Mouse (Mus musculus): ENCODE measurements around the gene Chrng. TPM values are rescaled to one million over a fixed set of nuclear protein-coding genes. Genes with fewer than 3 reads are reported as not detected.

The Chrng gene
- polyA plus RNA-seq (2015; fragmentation: Nextera tagmentation; extraction: Ambion mirVana) = 0.68 and 0.85 TPM in 2 replicates

GRCm38 (mm10) chr1:87204465-87204864 lies at the start of gene Chrng:
TSS of gene Chrng (plus strand) at chr1:87204657.
- ATAC-seq (ENCODE audit: low FRiP score, low TSS enrichment) = no peak
- Histone ChIP-seq H3K27me3 (ENCODE audit: insufficient read depth, low read length) (peaks cover 15% of the 10 kb centered on the region; the same call in 1 of the 2 replicates), H3K4me1 (ENCODE audit: insufficient read depth, low read length) (peaks cover 9% of the 10 kb centered on the region; the same call in 1 of the 2 replicates), H3K9ac (replicated peaks; ENCODE audit: low read length) (no peak within 1 kb of the TSS), H3K36me3 (ENCODE audit: insufficient read depth, low read length) (no peaks in the 10 kb centered on the region), H3K27ac (ENCODE audit: low read length) (no peak within 1 kb of the TSS), H3K4me3 (ENCODE audit: low read length) (no peak within 1 kb of the TSS), H3K9me3 (ENCODE audit: low read length) (peaks cover 2% of the 10 kb centered on the region; the same call in 1 of the 2 replicates), H3K4me2 (replicated peaks; ENCODE audit: low read depth, low read length) (no peak within 1 kb of the TSS)
- WGBS = 92% methylated on average over 7 of the region's 7 CpGs

GRCm38 (mm10) chr1:87155531-87156198 lies 48.8 kb upstream of the Chrng start:
- under 1% methylated on average over 36 of the region's 56 CpGs for WGBS
- Histone ChIP-seq H3K4me2 (replicated peaks; ENCODE audit: low read depth, low read length) (peak overlapping the region; percentile 62), H3K9me3 (ENCODE audit: low read length) (no peaks in the 10 kb centered on the region), H3K36me3 (ENCODE audit: insufficient read depth, low read length) (no peaks in the 10 kb centered on the region), H3K9ac (replicated peaks; ENCODE audit: low read length) (no peak overlapping the region; the same call in 1 of the 2 replicates), H3K4me3 (ENCODE audit: low read length) (peak overlapping the region; percentile 45), H3K27me3 (ENCODE audit: insufficient read depth, low read length) (peaks cover 91% of the 10 kb centered on the region), H3K27ac (ENCODE audit: low read length) (no peak overlapping the region), H3K4me1 (ENCODE audit: insufficient read depth, low read length) (peaks cover 21% of the 10 kb centered on the region)
- no peak; the same call in 1 of the 2 replicates for ATAC-seq (ENCODE audit: low FRiP score, low TSS enrichment)

- Histone ChIP-seq H3K9me3 (ENCODE audit: low read length) (no peaks in the 10 kb centered on the region), H3K27me3 (ENCODE audit: insufficient read depth, low read length) (peaks cover 87% of the 10 kb centered on the region), H3K4me3 (ENCODE audit: low read length) (peak within 1 kb of the TSS; percentile 45), H3K36me3 (ENCODE audit: insufficient read depth, low read length) (no peaks in the 10 kb centered on the region), H3K4me1 (ENCODE audit: insufficient read depth, low read length) (peaks cover 21% of the 10 kb centered on the region), H3K27ac (ENCODE audit: low read length) (no peak within 1 kb of the TSS), H3K9ac (replicated peaks; ENCODE audit: low read length) (no peak within 1 kb of the TSS; the same call in 1 of the 2 replicates), H3K4me2 (replicated peaks; ENCODE audit: low read depth, low read length) (peak within 1 kb of the TSS; percentile 62)
- 1% methylated on average over 11 of the region's 12 CpGs for WGBS
- ATAC-seq (ENCODE audit: low FRiP score, low TSS enrichment) = no peak
Observed at GRCm38 (mm10) chr1:87156199-87156587, 48.3 kb upstream of the Chrng start, which contains the start of gene Ecel1. TSS of gene Ecel1 (minus strand) at chr1:87156521.

- no peak overlapping the region for H3K4me3 ChIP-seq (ENCODE audit: low read length)
- WGBS = 87% methylated on average over 3 of the region's 3 CpGs
- no peaks in the 10 kb centered on the region for H3K9me3 ChIP-seq (ENCODE audit: low read length)
- H3K36me3 ChIP-seq (ENCODE audit: insufficient read depth, low read length) = no peaks in the 10 kb centered on the region
- peaks cover 14% of the 10 kb centered on the region for H3K4me1 ChIP-seq (ENCODE audit: insufficient read depth, low read length)
- H3K9ac ChIP-seq (replicated peaks; ENCODE audit: low read length) = no peak overlapping the region
- no peak overlapping the region for H3K27ac ChIP-seq (ENCODE audit: low read length)
- no peak overlapping the region for H3K4me2 ChIP-seq (replicated peaks; ENCODE audit: low read depth, low read length)
- H3K27me3 ChIP-seq (ENCODE audit: insufficient read depth, low read length) = peaks cover 57% of the 10 kb centered on the region
- ATAC-seq (ENCODE audit: low FRiP score, low TSS enrichment) = no peak
Observed at GRCm38 (mm10) chr1:87159396-87159795, 45.1 kb upstream of the Chrng start.

- H3K4me3 ChIP-seq (ENCODE audit: low read length) = no peak overlapping the region
- H3K36me3 ChIP-seq (ENCODE audit: insufficient read depth, low read length) = no peaks in the 10 kb centered on the region
- no peaks in the 10 kb centered on the region for H3K9me3 ChIP-seq (ENCODE audit: low read length)
- no peak overlapping the region for H3K4me2 ChIP-seq (replicated peaks; ENCODE audit: low read depth, low read length)
- 25% methylated on average over 11 of the region's 11 CpGs for WGBS
- peaks cover 44% of the 10 kb centered on the region for H3K27me3 ChIP-seq (ENCODE audit: insufficient read depth, low read length)
- H3K4me1 ChIP-seq (ENCODE audit: insufficient read depth, low read length) = no peaks in the 10 kb centered on the region
- ATAC-seq (ENCODE audit: low FRiP score, low TSS enrichment) = no peak
- no peak overlapping the region for H3K27ac ChIP-seq (ENCODE audit: low read length)
- no peak overlapping the region for H3K9ac ChIP-seq (replicated peaks; ENCODE audit: low read length)
Observed at GRCm38 (mm10) chr1:87164164-87164795, 40.2 kb upstream of the Chrng start.

- H3K36me3 ChIP-seq (ENCODE audit: insufficient read depth, low read length) = no peaks in the 10 kb centered on the region
- ATAC-seq (ENCODE audit: low FRiP score, low TSS enrichment) = no peak
- 38% methylated on average over 9 of the region's 9 CpGs for WGBS
- no peaks in the 10 kb centered on the region for H3K4me1 ChIP-seq (ENCODE audit: insufficient read depth, low read length)
- H3K27me3 ChIP-seq (ENCODE audit: insufficient read depth, low read length) = peaks cover 48% of the 10 kb centered on the region
- no peak overlapping the region for H3K9ac ChIP-seq (replicated peaks; ENCODE audit: low read length)
- H3K4me3 ChIP-seq (ENCODE audit: low read length) = no peak overlapping the region
- no peaks in the 10 kb centered on the region for H3K9me3 ChIP-seq (ENCODE audit: low read length)
- no peak overlapping the region for H3K4me2 ChIP-seq (replicated peaks; ENCODE audit: low read depth, low read length)
- no peak overlapping the region for H3K27ac ChIP-seq (ENCODE audit: low read length)
Observed at GRCm38 (mm10) chr1:87164796-87165184, 39.7 kb upstream of the Chrng start.

GRCm38 (mm10) chr1:87170458-87170857 lies 34.0 kb upstream of the Chrng start:
- Histone ChIP-seq H3K4me2 (replicated peaks; ENCODE audit: low read depth, low read length) (0 out of 2 replicates have a peak overlapping the region, but pooled peaks have one; percentile 6), H3K9me3 (ENCODE audit: low read length) (no peaks in the 10 kb centered on the region), H3K27ac (ENCODE audit: low read length) (no peak overlapping the region), H3K4me3 (ENCODE audit: low read length) (no peak overlapping the region), H3K27me3 (ENCODE audit: insufficient read depth, low read length) (peaks cover 71% of the 10 kb centered on the region), H3K36me3 (ENCODE audit: insufficient read depth, low read length) (no peaks in the 10 kb centered on the region), H3K9ac (replicated peaks; ENCODE audit: low read length) (no peak overlapping the region), H3K4me1 (ENCODE audit: insufficient read depth, low read length) (peaks cover 18% of the 10 kb centered on the region)
- ATAC-seq (ENCODE audit: low FRiP score, low TSS enrichment) = no peak
- 6% methylated on average over 18 of the region's 19 CpGs for WGBS

GRCm38 (mm10) chr1:87171312-87171711 lies 33.1 kb upstream of the Chrng start:
- no peak for ATAC-seq (ENCODE audit: low FRiP score, low TSS enrichment)
- no peak overlapping the region for H3K4me3 ChIP-seq (ENCODE audit: low read length)
- no peak overlapping the region for H3K9ac ChIP-seq (replicated peaks; ENCODE audit: low read length)
- peaks cover 26% of the 10 kb centered on the region for H3K4me1 ChIP-seq (ENCODE audit: insufficient read depth, low read length)
- no peaks in the 10 kb centered on the region for H3K9me3 ChIP-seq (ENCODE audit: low read length)
- no peak overlapping the region for H3K27ac ChIP-seq (ENCODE audit: low read length)
- H3K4me2 ChIP-seq (replicated peaks; ENCODE audit: low read depth, low read length) = no peak overlapping the region
- H3K27me3 ChIP-seq (ENCODE audit: insufficient read depth, low read length) = peaks cover 62% of the 10 kb centered on the region
- 88% methylated on average over 1 of the region's 1 CpGs for WGBS
- no peaks in the 10 kb centered on the region for H3K36me3 ChIP-seq (ENCODE audit: insufficient read depth, low read length)

- H3K27me3 ChIP-seq (ENCODE audit: insufficient read depth, low read length) = peaks cover 55% of the 10 kb centered on the region
- no peak overlapping the region for H3K4me3 ChIP-seq (ENCODE audit: low read length)
- H3K9ac ChIP-seq (replicated peaks; ENCODE audit: low read length) = no peak overlapping the region
Observed at GRCm38 (mm10) chr1:87172316-87172715, 32.1 kb upstream of the Chrng start.

More at GRCm38 (mm10) chr1:87172316-87172715, 32.1 kb upstream of the Chrng start:
- Histone ChIP-seq H3K27ac (ENCODE audit: low read length) (no peak overlapping the region), H3K4me1 (ENCODE audit: insufficient read depth, low read length) (peaks cover 27% of the 10 kb centered on the region), H3K9me3 (ENCODE audit: low read length) (no peaks in the 10 kb centered on the region), H3K4me2 (replicated peaks; ENCODE audit: low read depth, low read length) (no peak overlapping the region), H3K36me3 (ENCODE audit: insufficient read depth, low read length) (no peaks in the 10 kb centered on the region)
- no peak for ATAC-seq (ENCODE audit: low FRiP score, low TSS enrichment)
- WGBS = 36% methylated on average over 9 of the region's 9 CpGs

Data from kidney, embryonic 16.5 days (tissue).